Mouse (Mus musculus) kidney, embryonic 14.5 days (tissue): Measurements from ENCODE around the gene Spcs2. TPM values are rescaled to one million over a fixed set of nuclear protein-coding genes. Genes with fewer than 3 reads are reported as not detected.

Experiments used
- ATAC-seq: fragments of 200-750 bp; cut with Nextera tagmentation; 2 replicates; pipeline ENCODE4 v1.8.0; 2017; ENCODE audit warnings: moderate number of reproducible peaks, mild to moderate bottlenecking, moderate TSS enrichment, moderate library complexity; ENCODE audit not compliant: low FRiP score, low TSS enrichment
- H3K27ac ChIP-seq: fragments of 300-500 bp; sonication (generic); 2 replicates; pipeline ENCODE4 v1.5.1; 2014; ENCODE audit warnings: low read depth, mild to moderate bottlenecking, low read length, moderate library complexity, mixed read lengths
- H3K27me3 ChIP-seq: fragments of 300-500 bp; sonication (generic); 2 replicates; pipeline ENCODE4 v1.6.1; 2014; ENCODE audit warnings: mild to moderate bottlenecking, low read length; ENCODE audit not compliant: control insufficient read depth, insufficient read depth
- H3K36me3 ChIP-seq: fragments of 300-500 bp; sonication (generic); 2 replicates; pipeline ENCODE4 v1.6.1; 2014; ENCODE audit warnings: low read length, mixed read lengths; ENCODE audit not compliant: control insufficient read depth, insufficient read depth
- H3K4me1 ChIP-seq: fragments of 300-500 bp; sonication (generic); 2 replicates; pipeline ENCODE4 v1.6.1; 2014; ENCODE audit warnings: low read length, mixed read lengths; ENCODE audit not compliant: control insufficient read depth, insufficient read depth
- H3K4me2 ChIP-seq: fragments of 300-500 bp; sonication (generic); replicated peaks from 2 replicates; pipeline ENCODE4 v1.6.1; 2014; ENCODE audit warnings: low read depth, mild to moderate bottlenecking, low read length
- H3K4me3 ChIP-seq: fragments of 300-500 bp; sonication (generic); 2 replicates; pipeline ENCODE4 v1.5.1; 2014; ENCODE audit warnings: mild to moderate bottlenecking, low read length
- H3K9ac ChIP-seq: fragments of 300-500 bp; sonication (generic); 2 replicates; pipeline ENCODE4 v1.6.1; 2014; ENCODE audit warnings: low read depth, mild to moderate bottlenecking, low read length, moderate library complexity
- H3K9me3 ChIP-seq: fragments of 300-500 bp; sonication (generic); 2 replicates; pipeline ENCODE4 v1.6.1; 2016; ENCODE audit warnings: low read length; ENCODE audit not compliant: control insufficient read depth
- WGBS: fragments of 180-500 bp; shearing (Covaris S2); extraction: QIAGEN DNeasy Blood & Tissue Kit; methylation state at CpG from one replicate; pipeline ENCODE4 v1.1.7; 2014; 5-methylcytosine and 5-hydroxymethylcytosine counted together
- polyA plus RNA-seq: library from polyadenylated mRNA; unstranded; fragments of >200 nt; fragmentation: Nextera tagmentation; extraction: Ambion mirVana; gene quantifications from 2 replicates; pipeline ENCODE4 v1.2.1, GENCODE M21; 2014

The Spcs2 gene
- polyA plus RNA-seq, 1 experiment from 2014 or later: 346 TPM

GRCm38 (mm10) chr7:99854311-99854710, 9.0 kb downstream of the Spcs2 start:
- Histone ChIP-seq H3K36me3 (peaks cover 31% of the 10 kb centered on the region; the same call in 1 of the 2 replicates), H3K4me3 (no peak overlapping the region), H3K9me3 (no peaks in the 10 kb centered on the region), H3K9ac (no peak overlapping the region), H3K4me1 (peaks cover 14% of the 10 kb centered on the region), H3K27me3 (no peaks in the 10 kb centered on the region), H3K27ac (no peak overlapping the region), H3K4me2 (no peak overlapping the region)
- no peak for ATAC-seq
- 93% methylated on average over 4 of the region's 4 CpGs for WGBS

GRCm38 (mm10) chr7:99853350-99853749, 9.9 kb downstream of the Spcs2 start:
- Histone ChIP-seq H3K36me3 (peaks cover 37% of the 10 kb centered on the region), H3K27me3 (no peaks in the 10 kb centered on the region), H3K4me3 (no peak overlapping the region), H3K9me3 (no peaks in the 10 kb centered on the region), H3K4me1 (peaks cover 14% of the 10 kb centered on the region), H3K4me2 (no peak overlapping the region), H3K9ac (no peak overlapping the region), H3K27ac (no peak overlapping the region)
- no peak for ATAC-seq
- 52% methylated on average over 7 of the region's 7 CpGs for WGBS

- H3K36me3 ChIP-seq: peaks cover 50% of the 10 kb centered on the region
- no peak overlapping the region for H3K27ac ChIP-seq
- H3K9me3 ChIP-seq: no peaks in the 10 kb centered on the region
- H3K4me1 ChIP-seq: peaks cover 5% of the 10 kb centered on the region
- H3K4me2 ChIP-seq: no peak overlapping the region
- no peak overlapping the region for H3K9ac ChIP-seq
- H3K4me3 ChIP-seq: no peak overlapping the region
- ATAC-seq: no peak
- 89% methylated on average over 6 of the region's 6 CpGs for WGBS
- no peaks in the 10 kb centered on the region for H3K27me3 ChIP-seq
Measured at GRCm38 (mm10) chr7:99851618-99852017, 11.6 kb downstream of the Spcs2 start.

GRCm38 (mm10) chr7:99851121-99851520, 12.1 kb downstream of the Spcs2 start:
- ATAC-seq: no peak
- H3K4me1 ChIP-seq: no peaks in the 10 kb centered on the region
- no peak overlapping the region for H3K4me3 ChIP-seq
- peaks cover 50% of the 10 kb centered on the region for H3K36me3 ChIP-seq
- no peaks in the 10 kb centered on the region for H3K27me3 ChIP-seq
- no peaks in the 10 kb centered on the region for H3K9me3 ChIP-seq
- H3K9ac ChIP-seq: no peak overlapping the region
- H3K4me2 ChIP-seq: no peak overlapping the region
- no peak overlapping the region for H3K27ac ChIP-seq
- WGBS: 53% methylated on average over 1 of the region's 1 CpGs

- Histone ChIP-seq H3K9ac (no peak overlapping the region), H3K4me1 (no peaks in the 10 kb centered on the region), H3K4me3 (no peak overlapping the region), H3K27me3 (no peaks in the 10 kb centered on the region), H3K4me2 (no peak overlapping the region), H3K9me3 (no peaks in the 10 kb centered on the region), H3K36me3 (peaks cover 55% of the 10 kb centered on the region), H3K27ac (no peak overlapping the region)
- WGBS: 88% methylated on average over 5 of the region's 5 CpGs
- no peak for ATAC-seq
Measured at GRCm38 (mm10) chr7:99850534-99850933, 12.7 kb downstream of the Spcs2 start.

- no peak overlapping the region for H3K4me3 ChIP-seq
- no peaks in the 10 kb centered on the region for H3K9me3 ChIP-seq
- no peaks in the 10 kb centered on the region for H3K27me3 ChIP-seq
- no peaks in the 10 kb centered on the region for H3K4me1 ChIP-seq
- ATAC-seq: no peak
- peaks cover 74% of the 10 kb centered on the region for H3K36me3 ChIP-seq
- 97% methylated on average over 8 of the region's 8 CpGs for WGBS
- no peak overlapping the region for H3K4me2 ChIP-seq
- H3K9ac ChIP-seq: no peak overlapping the region
- H3K27ac ChIP-seq: no peak overlapping the region
Measured at GRCm38 (mm10) chr7:99845533-99846236, 17.6 kb downstream of the Spcs2 start.

DNA sequence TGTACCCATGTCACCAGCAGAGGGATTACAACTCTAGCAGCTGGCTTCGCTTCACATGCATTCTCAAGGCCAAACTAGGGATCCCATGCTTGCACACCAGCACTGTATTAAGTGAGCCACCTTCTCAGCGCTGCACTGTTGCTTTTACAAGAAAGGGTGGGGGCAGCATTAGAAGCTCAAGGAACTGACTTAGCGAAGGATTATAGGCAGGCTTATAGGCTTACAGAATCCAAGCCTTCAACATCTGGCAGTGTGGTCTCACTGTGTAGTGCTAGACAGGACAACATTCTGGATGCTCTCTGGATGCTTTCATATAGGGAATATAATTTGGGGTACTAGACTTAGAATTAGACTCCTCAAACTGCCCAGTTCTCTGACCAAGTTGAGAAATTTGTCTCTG, 25.0 kb downstream of the Spcs2 start:
- H3K27ac ChIP-seq: no peak overlapping the region
- peaks cover 67% of the 10 kb centered on the region for H3K36me3 ChIP-seq
- no peaks in the 10 kb centered on the region for H3K27me3 ChIP-seq
- 92% methylated on average over 3 of the region's 3 CpGs for WGBS
- no peak overlapping the region for H3K4me3 ChIP-seq
- H3K9ac ChIP-seq: no peak overlapping the region
- H3K4me2 ChIP-seq: no peak overlapping the region
- no peak for ATAC-seq
- H3K4me1 ChIP-seq: 0 out of 2 replicates have a peak, but pooled peaks cover 3% of the 10 kb centered on the region
- no peaks in the 10 kb centered on the region for H3K9me3 ChIP-seq

DNA sequence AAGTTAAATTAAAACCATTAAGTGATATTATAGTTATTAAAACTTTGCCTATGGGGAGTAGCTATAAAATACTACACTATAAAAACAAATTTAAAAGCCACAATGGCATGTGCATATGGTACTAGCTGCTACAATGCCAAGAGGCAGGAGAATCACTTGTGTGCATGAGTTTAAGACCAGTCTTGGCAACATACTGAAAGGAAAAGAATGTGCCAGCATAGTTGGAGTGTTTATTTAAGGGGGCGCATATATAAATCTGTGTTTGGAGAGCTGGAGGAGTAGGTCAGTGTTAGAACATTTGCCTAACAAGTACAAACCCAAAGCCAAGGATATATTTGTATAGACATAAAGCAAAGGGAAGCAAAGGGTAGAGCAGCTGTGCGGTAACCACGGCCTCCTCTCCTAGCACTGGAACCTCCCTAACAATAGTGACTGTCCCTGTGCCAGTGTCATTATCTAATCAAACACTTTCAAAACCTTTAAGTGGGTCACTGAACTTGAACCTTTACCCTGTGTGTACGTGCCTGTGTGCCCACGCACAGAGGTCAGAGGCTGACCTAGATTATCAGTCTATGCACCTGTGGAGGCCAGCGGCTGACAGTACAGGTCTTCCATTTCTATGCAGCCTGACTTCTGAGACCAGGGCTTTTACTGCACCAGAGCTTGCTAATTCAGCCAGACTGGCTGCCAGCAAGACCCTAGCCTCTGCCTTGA, 25.7 kb downstream of the Spcs2 start:
- Histone ChIP-seq H3K4me3 (no peak overlapping the region), H3K9ac (no peak overlapping the region), H3K4me2 (no peak overlapping the region), H3K4me1 (0 out of 2 replicates have a peak, but pooled peaks cover 3% of the 10 kb centered on the region), H3K36me3 (peaks cover 60% of the 10 kb centered on the region), H3K9me3 (no peaks in the 10 kb centered on the region), H3K27me3 (no peaks in the 10 kb centered on the region), H3K27ac (no peak overlapping the region)
- no peak for ATAC-seq
- 77% methylated on average over 6 of the region's 6 CpGs for WGBS

DNA sequence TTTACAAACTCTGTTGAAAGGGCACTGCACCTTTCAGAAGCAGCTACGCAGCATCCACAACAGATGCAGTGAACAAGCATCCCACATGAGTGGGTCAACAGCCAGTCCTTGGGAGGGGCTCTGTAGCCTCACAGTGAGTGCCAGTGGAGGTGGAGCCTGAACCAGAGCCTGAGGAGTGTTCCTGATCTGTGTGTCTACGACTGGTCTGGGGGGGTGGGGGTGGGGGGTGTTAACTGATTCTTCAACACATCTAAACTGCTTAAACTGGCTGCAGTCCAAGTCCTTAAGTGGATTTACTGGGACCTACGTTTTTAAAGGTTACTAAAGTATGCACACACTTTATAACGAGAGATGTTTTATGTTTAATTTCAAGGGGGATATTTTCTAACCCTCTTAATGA, 26.5 kb downstream of the Spcs2 start:
- no peak overlapping the region for H3K4me3 ChIP-seq
- H3K36me3 ChIP-seq: peaks cover 52% of the 10 kb centered on the region
- H3K27ac ChIP-seq: no peak overlapping the region
- ATAC-seq: no peak
- H3K4me2 ChIP-seq: no peak overlapping the region
- H3K4me1 ChIP-seq: 0 out of 2 replicates have a peak, but pooled peaks cover 3% of the 10 kb centered on the region
- H3K9me3 ChIP-seq: no peaks in the 10 kb centered on the region
- no peaks in the 10 kb centered on the region for H3K27me3 ChIP-seq
- no peak overlapping the region for H3K9ac ChIP-seq
- 67% methylated on average over 4 of the region's 4 CpGs for WGBS
